Mouse (Mus musculus) neural tube, postnatal 0 days (tissue): ENCODE measurements around the gene Arhgef7. TPM values are rescaled to one million over a fixed set of nuclear protein-coding genes. Genes with fewer than 3 reads are reported as not detected.

Source experiments
- polyA plus RNA-seq: library from polyadenylated mRNA; unstranded; fragments of >200 nt; fragmentation: Nextera tagmentation; extraction: Ambion mirVana; gene quantifications from 2 replicates; pipeline ENCODE4 v1.2.1, GENCODE M21; 2015

Arhgef7 gene
- 46.7 and 55.0 TPM in 2 replicates for polyA plus RNA-seq

GRCm38 (mm10) chr8:11727651-11728481 lies at the start of gene Arhgef7:
TSS of gene Arhgef7 (plus strand) at chr8:11727721.

GRCm38 (mm10) chr8:11701033-11701362 lies 26.5 kb upstream of the Arhgef7 start, which contains the start of gene 1700016D06Rik:
TSS of gene 1700016D06Rik (minus strand) at chr8:11701063.

GRCm38 (mm10) chr8:11840174-11840573 lies 112.7 kb downstream of the Arhgef7 start, which contains the start of gene Tex29:
TSS of gene Tex29 (plus strand) at chr8:11840474.

Other genes with a start within 250 kb of the Arhgef7 start
- gene Rab20, start 249.0 kb upstream of the Arhgef7 start, polyA plus RNA-seq = 1.4 and 1.8 TPM in 2 replicates
- gene Naxd, start 230.2 kb upstream of the Arhgef7 start, polyA plus RNA-seq = 121 and 131 TPM in 2 replicates
- 21.7 and 25.5 TPM in 2 replicates for gene Cars2, start 176.9 kb upstream of the Arhgef7 start, polyA plus RNA-seq
- gene Ing1, start 172.2 kb upstream of the Arhgef7 start, polyA plus RNA-seq = 46.5 and 48.0 TPM in 2 replicates
- gene Ankrd10, start 92.0 kb upstream of the Arhgef7 start, polyA plus RNA-seq = 49.3 and 56.7 TPM in 2 replicates
- not detected in 2 replicates for gene 1700016D06Rik, start 26.7 kb upstream of the Arhgef7 start, polyA plus RNA-seq
- gene Tex29, start 112.8 kb downstream of the Arhgef7 start, polyA plus RNA-seq = 0.36 and 0.62 TPM in 2 replicates